In genomic region chr12:29095406-29096032, GRCm38 (mm10) we compare ENCODE assay signal across 14 mouse cellular contexts.
DNase-seq lines count a peak whose midpoint lies in the region; ATAC-seq and TF ChIP-seq lines count a peak whose summit lies in the region.
"Had no signal": no experiment of that assay in that cellular context is flagged by ENCODE, and none has a peak within 500 bp of the region (broad histone marks: within the 10 kb centered on the region; RNA-seq: fewer than 3 reads in every experiment).

No protein-coding gene starts in this region.

- no peak overlapping the region for H3K4me3 ChIP-seq in liver, embryonic 11.5 days (ENCODE audit: low read depth, low read length)
- H3K4me3 ChIP-seq in liver, embryonic 12.5 days: no peak overlapping the region
- no peak overlapping the region for H3K4me3 ChIP-seq in hindbrain, embryonic 14.5 days (replicated peaks; ENCODE audit: low read length)
- H3K4me3 ChIP-seq in neural tube, embryonic 14.5 days (ENCODE audit: low read depth, low read length): no peak overlapping the region
- no peak overlapping the region for H3K4me3 ChIP-seq in lung, adult 2 months (replicated peaks; ENCODE audit: extremely low read depth, low read depth, low read length)
- H3K4me3 ChIP-seq: embryonic facial prominence, embryonic 13.5 days; limb, embryonic 15.5 days had no signal

- no peak for TF ChIP-seq CTCF in lung, adult 2 months (IDR thresholded peaks at IDR 0.05; ENCODE audit: insufficient read depth, low read length)

- ATAC-seq in liver, embryonic 11.5 days (replicated peaks; ENCODE audit: low FRiP score): no peak
- no peak for ATAC-seq in liver, embryonic 12.5 days
- peak; percentile 59 for ATAC-seq in hindbrain, embryonic 14.5 days (ENCODE audit: low FRiP score)
- ATAC-seq in neural tube, embryonic 14.5 days (ENCODE audit: low read depth): peak; percentile 69

- H3K4me1 ChIP-seq in liver, embryonic 11.5 days (replicated peaks; ENCODE audit: control insufficient read depth, insufficient read depth, low read length): no peaks in the 10 kb centered on the region
- no peaks in the 10 kb centered on the region for H3K4me1 ChIP-seq in liver, embryonic 12.5 days
- peaks cover 26% of the 10 kb centered on the region for H3K4me1 ChIP-seq in hindbrain, embryonic 14.5 days (replicated peaks; ENCODE audit: control insufficient read depth, insufficient read depth, low read length)
- peaks cover 22% of the 10 kb centered on the region for H3K4me1 ChIP-seq in neural tube, embryonic 14.5 days (ENCODE audit: control insufficient read depth, insufficient read depth, low read length)
- no peaks in the 10 kb centered on the region for H3K4me1 ChIP-seq in lung, adult 2 months (ENCODE audit: control insufficient read depth, insufficient read depth, low read length)

- no peaks in the 10 kb centered on the region for H3K36me3 ChIP-seq in liver, embryonic 11.5 days (ENCODE audit: control insufficient read depth, insufficient read depth, low read length)
- no peaks in the 10 kb centered on the region for H3K36me3 ChIP-seq in liver, embryonic 12.5 days
- H3K36me3 ChIP-seq in hindbrain, embryonic 14.5 days (replicated peaks; ENCODE audit: control insufficient read depth, insufficient read depth): no peaks in the 10 kb centered on the region
- H3K36me3 ChIP-seq in neural tube, embryonic 14.5 days (ENCODE audit: control insufficient read depth, insufficient read depth, low read length): no peaks in the 10 kb centered on the region
- H3K36me3 ChIP-seq: embryonic facial prominence, embryonic 13.5 days; limb, embryonic 15.5 days had no signal

- H3K4me2 ChIP-seq in liver, embryonic 11.5 days: no peak overlapping the region
- no peak overlapping the region for H3K4me2 ChIP-seq in liver, embryonic 12.5 days
- peak overlapping the region; percentile 25 for H3K4me2 ChIP-seq in hindbrain, embryonic 14.5 days (replicated peaks)
- no peak overlapping the region for H3K4me2 ChIP-seq in neural tube, embryonic 14.5 days (ENCODE audit: low read depth, low read length)
- H3K4me2 ChIP-seq: limb, embryonic 15.5 days had no signal

- DNase-seq in heart, adult 11 months: peak; percentile 65
- DNase-seq in heart, adult 18-20 months: no peak
- no peak for DNase-seq in liver, embryonic 11.5 days (ENCODE audit: low spot score)
- DNase-seq in hindbrain, embryonic 14.5 days (ENCODE audit: low spot score): no peak
- DNase-seq in lung, adult 2 months: no peak
- no peak for DNase-seq in adipocyte (ENCODE audit: low spot score)
- DNase-seq: adrenal gland, adult 8-10 months; cerebellum, adult 11-12 months; gastrocnemius, postnatal 10 days had no signal

- 30% methylated on average over 1 of the region's 1 CpGs for WGBS in liver, embryonic 11.5 days
- WGBS in liver, embryonic 12.5 days (ENCODE audit: insufficient replicate concordance): 38% methylated on average over 1 of the region's 1 CpGs
- WGBS in hindbrain, embryonic 14.5 days: 7% methylated on average over 1 of the region's 1 CpGs
- WGBS in neural tube, embryonic 14.5 days: 5% methylated on average over 1 of the region's 1 CpGs
- 57% methylated on average over 1 of the region's 1 CpGs for WGBS in lung, adult 2 months

- H3K27me3 ChIP-seq in liver, embryonic 11.5 days (replicated peaks; ENCODE audit: control insufficient read depth, insufficient read depth, low read length): no peaks in the 10 kb centered on the region
- H3K27me3 ChIP-seq in liver, embryonic 12.5 days (replicated peaks): no peaks in the 10 kb centered on the region
- H3K27me3 ChIP-seq in hindbrain, embryonic 14.5 days (ENCODE audit: control insufficient read depth, insufficient read depth, low read length): no peaks in the 10 kb centered on the region
- no peaks in the 10 kb centered on the region for H3K27me3 ChIP-seq in neural tube, embryonic 14.5 days (ENCODE audit: control insufficient read depth, insufficient read depth, low read length)
- H3K27me3 ChIP-seq: embryonic facial prominence, embryonic 13.5 days; limb, embryonic 15.5 days had no signal

- H3K9me3 ChIP-seq in liver, embryonic 11.5 days (ENCODE audit: control insufficient read depth, low read length): no peaks in the 10 kb centered on the region
- H3K9me3 ChIP-seq in liver, embryonic 12.5 days (replicated peaks): no peaks in the 10 kb centered on the region
- no peaks in the 10 kb centered on the region for H3K9me3 ChIP-seq in hindbrain, embryonic 14.5 days (ENCODE audit: control insufficient read depth, low read length)
- H3K9me3 ChIP-seq in neural tube, embryonic 14.5 days (ENCODE audit: control insufficient read depth, low read length): no peaks in the 10 kb centered on the region
- H3K9me3 ChIP-seq: embryonic facial prominence, embryonic 13.5 days; limb, embryonic 15.5 days had no signal

- peak overlapping the region; percentile 43; the same call in 1 of the 2 replicates for H3K27ac ChIP-seq in liver, embryonic 11.5 days (ENCODE audit: low read depth, low read length)
- no peak overlapping the region for H3K27ac ChIP-seq in liver, embryonic 12.5 days
- peak overlapping the region; percentile 85 for H3K27ac ChIP-seq in hindbrain, embryonic 14.5 days
- peak overlapping the region; percentile 82 for H3K27ac ChIP-seq in neural tube, embryonic 14.5 days (ENCODE audit: low read depth, low read length)
- H3K27ac ChIP-seq: embryonic facial prominence, embryonic 13.5 days; limb, embryonic 15.5 days; macrophage had no signal

- no peak overlapping the region for H3K9ac ChIP-seq in liver, embryonic 11.5 days (ENCODE audit: low read depth, low read length)
- H3K9ac ChIP-seq in liver, embryonic 12.5 days: no peak overlapping the region
- H3K9ac ChIP-seq in hindbrain, embryonic 14.5 days: no peak overlapping the region
- no peak overlapping the region for H3K9ac ChIP-seq in neural tube, embryonic 14.5 days (replicated peaks; ENCODE audit: low read depth, low read length)
- H3K9ac ChIP-seq: embryonic facial prominence, embryonic 13.5 days; limb, embryonic 15.5 days had no signal

- no peak for TF ChIP-seq POLR2A in lung, adult 2 months (IDR thresholded peaks at IDR 0.05; ENCODE audit: borderline replicate concordance, extremely low read depth, low read depth, low read length)

Comparison
In these comparisons a context has a peak if more than half of its experiments do, and no peak if none do; other contexts are left out.
1. ATAC-seq: peak in hindbrain, embryonic 14.5 days (single experiment) and neural tube, embryonic 14.5 days (single experiment); none in liver, embryonic 11.5 days (single experiment) and liver, embryonic 12.5 days (single experiment).